Mouse (Mus musculus) spleen, adult 12 weeks (tissue): ENCODE results near the gene Ddx59.
A peak's percentile ranks its signal among the peaks of the same experiment; 100 is the strongest.

Source experiments
- DNase-seq: peaks from one replicate; pipeline ENCODE4 v3.0.0; 2022; ENCODE audit warnings: low spot score

Gene Ddx59

DNA sequence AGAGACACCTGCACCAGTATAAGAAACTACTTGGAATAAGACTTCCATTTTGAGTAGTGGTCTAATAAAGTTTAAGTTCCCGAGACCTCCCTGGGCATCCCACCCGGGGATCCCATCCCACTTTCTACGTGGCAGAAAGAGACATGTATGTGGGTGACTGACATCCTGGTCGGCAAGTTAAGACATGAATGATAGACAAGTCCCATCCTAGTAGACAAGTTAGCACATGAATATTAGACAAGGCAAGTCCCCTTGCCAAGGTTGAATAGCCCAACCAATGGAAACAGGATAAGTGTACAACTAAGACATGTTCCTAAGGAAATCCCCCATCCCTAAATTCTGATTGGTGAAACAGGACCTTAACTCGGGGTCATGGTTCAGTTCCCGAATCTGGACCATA is 34.5 kb downstream of the Ddx59 start:
- DNase-seq: no peak

- DNase-seq: no peak
Measured at GRCm38 (mm10) chr1:136450206-136450605, 35.1 kb downstream of the Ddx59 start.

DNA sequence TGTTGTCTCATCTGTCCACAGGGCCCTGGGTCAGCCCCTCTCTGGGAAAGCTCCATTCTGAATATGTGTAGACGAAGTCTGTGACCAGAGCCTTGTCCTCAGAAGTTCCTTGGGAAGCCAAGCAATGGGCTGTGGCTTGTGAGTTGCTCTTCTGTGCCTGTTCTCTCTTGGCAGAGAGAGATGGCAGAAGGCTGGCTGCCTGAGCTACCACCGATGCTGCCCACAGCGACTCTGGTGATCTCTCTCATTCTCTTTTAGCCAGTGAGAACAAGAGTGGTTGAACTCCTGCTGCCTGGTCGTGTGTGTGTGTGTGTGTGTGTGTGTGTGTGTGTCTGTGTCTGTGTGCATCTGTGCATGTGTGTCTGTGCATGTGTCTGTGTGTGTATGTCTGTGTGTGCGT is 37.4 kb downstream of the Ddx59 start:
- no peak for DNase-seq

DNA sequence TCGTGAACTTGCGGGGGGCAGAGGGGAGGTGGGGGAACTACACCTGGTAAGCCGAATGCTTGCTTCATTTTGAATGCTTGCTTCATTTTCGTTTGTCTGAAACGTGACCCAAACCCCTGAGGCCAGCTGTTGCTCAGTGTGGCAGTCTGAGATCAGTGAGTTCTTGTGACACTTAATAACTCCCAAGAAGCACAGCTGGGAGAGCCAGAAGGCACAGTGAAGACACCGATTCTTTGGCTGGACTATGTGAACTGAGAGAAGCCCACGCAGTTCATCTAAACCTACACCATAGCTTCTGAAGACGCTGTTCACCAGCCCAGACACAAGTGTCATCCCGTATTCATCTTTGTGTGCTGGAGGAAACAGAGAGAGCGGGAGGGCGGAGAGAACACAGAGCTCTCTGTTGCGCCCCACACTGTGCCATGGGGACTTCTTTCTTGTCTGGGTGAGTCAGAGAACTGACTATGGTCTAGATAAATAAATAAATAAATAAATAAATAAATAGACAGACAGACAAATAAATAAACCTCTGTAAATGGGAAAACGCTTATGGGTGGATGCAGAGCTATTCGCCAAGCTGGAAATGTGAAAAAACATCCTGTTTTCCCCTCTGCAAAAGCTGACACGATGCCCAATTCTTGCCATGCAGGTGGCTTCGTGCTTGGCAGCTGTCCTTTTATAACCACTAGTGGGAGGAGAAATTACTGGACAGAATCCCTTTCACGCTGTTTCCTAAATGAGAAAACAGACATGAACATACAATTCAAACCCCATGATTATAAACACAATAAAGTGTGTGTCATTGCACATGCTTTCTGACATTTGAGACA is 40.9 kb downstream of the Ddx59 start:
- no peak for DNase-seq

- no peak for DNase-seq
Measured at GRCm38 (mm10) chr1:136456741-136457140, 41.7 kb downstream of the Ddx59 start.

- no peak for DNase-seq
Measured at GRCm38 (mm10) chr1:136457403-136457802, 42.3 kb downstream of the Ddx59 start.

GRCm38 (mm10) chr1:136458691-136459245 is 43.7 kb downstream of the Ddx59 start:
- DNase-seq: no peak

DNA sequence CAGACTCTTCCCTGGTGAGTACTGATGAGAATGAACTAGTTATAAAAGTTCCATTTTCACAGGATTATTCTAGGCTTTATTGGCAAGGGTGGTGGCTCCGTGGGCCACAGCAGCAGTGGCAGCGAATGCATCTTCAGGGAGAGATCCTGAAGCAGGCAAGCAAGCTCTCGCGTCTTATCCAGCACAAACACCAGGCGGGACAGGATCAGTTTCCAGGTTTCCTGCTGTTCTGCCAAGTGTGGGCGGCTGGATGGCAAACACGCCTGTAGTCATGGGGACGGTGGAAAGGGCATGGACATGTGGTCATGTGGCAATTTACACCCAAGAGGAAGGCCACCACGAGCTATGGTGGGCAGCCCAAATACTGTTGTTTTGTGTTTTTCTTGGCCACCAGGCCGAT is 47.4 kb downstream of the Ddx59 start:
- DNase-seq: no peak

DNA sequence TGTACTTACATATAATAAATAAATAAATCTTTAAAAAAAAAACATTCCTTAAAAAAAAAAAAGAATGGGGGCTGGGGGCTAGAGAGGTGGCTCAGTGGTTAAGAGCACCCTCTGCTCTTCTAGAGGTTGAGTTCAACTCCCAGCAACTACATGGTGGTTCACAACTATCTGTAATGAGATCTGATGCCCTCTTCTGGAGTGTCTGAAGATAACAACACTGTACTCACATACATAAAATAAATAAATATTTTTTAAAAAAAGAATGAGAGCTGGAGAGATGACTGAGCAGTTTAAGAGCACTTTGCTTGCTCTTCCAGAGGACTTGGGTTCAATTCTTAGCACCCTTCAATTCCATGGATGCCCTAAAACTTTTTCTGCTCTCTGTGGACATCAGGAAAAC is 50.1 kb downstream of the Ddx59 start:
- no peak for DNase-seq

- peak; percentile 93 for DNase-seq
Measured at GRCm38 (mm10) chr1:136466143-136466811, 51.2 kb downstream of the Ddx59 start, which contains the start of gene Kif14. Gene Kif14, plus strand, starts transcription at chr1:136466343.

GRCm38 (mm10) chr1:136469408-136469807 is 54.3 kb downstream of the Ddx59 start:
- no peak for DNase-seq

GRCm38 (mm10) chr1:136470471-136470870 is 55.4 kb downstream of the Ddx59 start:
- DNase-seq: no peak
